Mouse (Mus musculus) spleen, adult 2 months (tissue): ENCODE measurements around the gene Irf3. TPM values are rescaled to one million over a fixed set of nuclear protein-coding genes. Genes with fewer than 3 reads are reported as not detected.
"Not testable (repeated sequence)": the region's sequence is repeated elsewhere in the genome, so short reads cannot be mapped to it uniquely, and the experiment has no call there.

Experiments
- DNase-seq, 2 experiments: peaks; one replicate each; pipeline versions ENCODE4 v3.0.0 to v3.0.0-alpha.2; 2012 to 2021; ENCODE audit warnings: low spot score in 2 of 2, low read depth in 1 of 2
- H3K27ac ChIP-seq: fragments of 200-500 bp; 2 replicates; pipeline ENCODE4 v1.5.1; 2012; ENCODE audit warnings: low read length, inconsistent platforms; ENCODE audit not compliant: insufficient read depth
- H3K27me3 ChIP-seq: fragments of 200-500 bp; 2 replicates; pipeline ENCODE4 v1.6.1; 2012; ENCODE audit warnings: mild to moderate bottlenecking, moderate library complexity, low read length, inconsistent platforms; ENCODE audit not compliant: control insufficient read depth, insufficient read depth
- H3K36me3 ChIP-seq: fragments of 200-500 bp; 2 replicates; pipeline ENCODE4 v1.6.1; 2012; ENCODE audit warnings: mild to moderate bottlenecking, low read length, inconsistent platforms; ENCODE audit not compliant: control insufficient read depth, insufficient read depth
- H3K4me1 ChIP-seq: fragments of 200-500 bp; 2 replicates; pipeline ENCODE4 v1.6.1; 2011; ENCODE audit warnings: inconsistent platforms; ENCODE audit not compliant: control insufficient read depth, insufficient read depth, insufficient read length
- H3K4me3 ChIP-seq: fragments of 200-500 bp; 2 replicates; pipeline ENCODE4 v1.5.1; 2011; ENCODE audit warnings: mild to moderate bottlenecking, inconsistent platforms; ENCODE audit not compliant: insufficient read depth, insufficient read length; ENCODE audit errors: extremely low read depth
- CTCF ChIP-seq: fragments of 200-500 bp; IDR thresholded peaks from 2 replicates; pipeline ENCODE4 v1.5.1; 2011; ENCODE audit warnings: mild to moderate bottlenecking, inconsistent platforms; ENCODE audit not compliant: insufficient read depth, insufficient read length, insufficient replicate concordance; ENCODE audit errors: extremely low read depth
- POLR2A ChIP-seq: fragments of 200-500 bp; IDR thresholded peaks from 2 replicates; pipeline ENCODE4 v1.6.1; 2011; ENCODE audit warnings: low read depth, low read length, inconsistent platforms
- WGBS: fragments of 180-500 bp; shearing (Covaris S2); methylation state at CpG from one replicate; pipeline ENCODE4 v1.1.7; 2018; 5-methylcytosine and 5-hydroxymethylcytosine counted together
- polyA plus RNA-seq: library from polyadenylated mRNA; depleted of rRNA; stranded (reverse); fragments of >200 nt; gene quantifications from 2 replicates; pipeline ENCODE4 v1.2.3, GENCODE M21; 2012

The Irf3 gene
- polyA plus RNA-seq, 1 experiment, result 134 TPM

GRCm38 (mm10) chr7:45020225-45020624 is 22.8 kb downstream of the Irf3 start:
- Histone ChIP-seq H3K27ac (no peak overlapping the region), H3K27me3 (no peaks in the 10 kb centered on the region), H3K4me1 (peaks cover 13% of the 10 kb centered on the region; the same call in 1 of the 2 replicates), H3K4me3 (no peak overlapping the region), H3K36me3 (no peaks in the 10 kb centered on the region; the same call in 1 of the 2 replicates)
- WGBS, result 92% methylated on average over 9 of the region's 9 CpGs
- DNase-seq, result no peak
- TF ChIP-seq POLR2A (no peak), CTCF (no peak)

DNA sequence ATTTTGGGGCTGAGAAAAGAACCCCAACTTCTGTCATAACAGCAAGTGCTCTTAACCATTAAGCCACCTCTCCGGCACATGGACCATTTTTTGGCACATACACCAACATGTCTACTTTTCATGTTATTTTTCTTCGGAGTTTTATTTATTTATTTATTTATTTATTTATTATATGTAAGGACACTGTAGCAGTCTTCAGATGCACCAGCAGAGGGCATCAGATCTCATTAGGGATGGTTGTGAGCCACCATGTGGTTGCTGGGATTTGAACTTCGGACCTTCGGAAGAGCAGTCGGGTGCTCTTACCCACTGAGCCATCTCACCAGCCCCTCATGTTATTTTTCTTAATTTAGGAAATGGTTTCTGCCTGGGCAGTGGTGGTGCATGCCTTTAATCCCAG is 26.3 kb downstream of the Irf3 start:
- H3K4me3 ChIP-seq, H3K27ac ChIP-seq, H3K27me3 ChIP-seq, H3K4me1 ChIP-seq, DNase-seq: not testable (repeated sequence)
- 64% methylated on average over 5 of the region's 5 CpGs for WGBS
- H3K36me3 ChIP-seq, result peaks cover 11% of the 10 kb centered on the region

- TF ChIP-seq CTCF (no peak), POLR2A (no peak)
- 77% methylated on average over 15 of the region's 15 CpGs for WGBS
- H3K36me3 ChIP-seq, result peaks cover 14% of the 10 kb centered on the region
- no peak for DNase-seq
- no peaks in the 10 kb centered on the region for H3K4me1 ChIP-seq
- H3K27ac ChIP-seq, result no peak overlapping the region
- H3K27me3 ChIP-seq, result no peaks in the 10 kb centered on the region
- H3K4me3 ChIP-seq, result no peak overlapping the region
Measured at GRCm38 (mm10) chr7:45024281-45025248, 27.1 kb downstream of the Irf3 start.

DNA sequence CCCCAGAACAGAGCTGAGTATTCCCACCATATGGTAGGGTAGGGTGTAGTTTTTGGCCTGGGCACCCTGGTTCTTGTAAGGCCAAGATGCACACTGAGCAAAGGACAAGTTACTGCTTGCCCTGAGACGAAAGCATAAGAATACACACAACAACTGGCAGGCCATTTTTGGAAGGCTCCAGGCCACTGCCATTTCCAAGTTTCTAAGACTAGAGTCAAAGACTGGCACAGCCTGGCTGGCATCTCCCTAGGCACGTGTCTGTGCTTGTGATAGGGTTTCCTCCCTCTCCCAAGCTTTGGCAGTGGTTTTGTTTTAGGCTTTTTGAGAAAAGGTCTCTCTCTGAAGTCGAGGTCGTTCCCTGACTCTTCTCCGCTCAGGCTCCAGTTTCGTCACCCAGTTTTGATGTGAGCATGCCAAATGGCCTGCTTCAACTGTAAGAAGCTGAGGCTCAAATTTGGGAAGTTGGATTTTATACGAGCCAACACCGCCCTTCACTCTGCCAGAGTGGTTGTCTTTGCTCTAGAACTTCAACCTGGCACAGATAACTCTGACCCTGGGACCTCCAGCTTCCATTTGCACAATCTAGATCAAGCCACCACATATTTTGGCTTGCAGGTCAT is 28.3 kb downstream of the Irf3 start:
- H3K27ac ChIP-seq, result no peak overlapping the region
- no peak for DNase-seq
- WGBS, result 70% methylated on average over 8 of the region's 8 CpGs
- H3K4me3 ChIP-seq, result no peak overlapping the region
- no peaks in the 10 kb centered on the region for H3K4me1 ChIP-seq
- no peaks in the 10 kb centered on the region for H3K27me3 ChIP-seq
- TF ChIP-seq CTCF (no peak), POLR2A (no peak)
- peaks cover 22% of the 10 kb centered on the region for H3K36me3 ChIP-seq

- no peak for DNase-seq
- H3K27ac ChIP-seq, result no peak overlapping the region
- WGBS, result 88% methylated on average over 2 of the region's 2 CpGs
- no peaks in the 10 kb centered on the region for H3K4me1 ChIP-seq
- peaks cover 27% of the 10 kb centered on the region for H3K36me3 ChIP-seq
- no peak overlapping the region for H3K4me3 ChIP-seq
- no peak for TF ChIP-seq POLR2A
- TF ChIP-seq CTCF, result no peak
- H3K27me3 ChIP-seq, result no peaks in the 10 kb centered on the region
Measured at GRCm38 (mm10) chr7:45026256-45026655, 28.8 kb downstream of the Irf3 start.

DNA sequence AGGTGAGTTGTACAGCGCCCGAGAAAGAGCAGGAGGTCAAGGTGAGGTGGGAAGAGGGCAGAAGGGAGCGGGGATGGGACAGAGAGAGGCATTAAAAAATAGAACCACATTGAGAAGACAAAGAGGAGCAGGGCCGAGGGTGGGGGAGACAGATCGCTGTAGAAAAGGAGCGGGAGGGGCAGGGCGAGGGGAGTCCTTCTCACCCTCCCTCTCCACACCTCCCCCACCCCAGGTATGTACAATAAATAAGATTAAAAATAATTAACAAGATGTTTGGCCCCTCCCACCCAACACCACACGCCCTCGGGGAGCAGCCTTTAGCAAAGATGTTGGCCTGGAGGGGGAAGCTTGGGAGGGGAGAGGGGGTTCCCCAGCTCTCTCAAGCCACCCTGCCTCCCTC is 30.3 kb downstream of the Irf3 start:
- Histone ChIP-seq H3K4me3 (no peak overlapping the region), H3K27me3 (no peaks in the 10 kb centered on the region), H3K4me1 (no peaks in the 10 kb centered on the region), H3K27ac (no peak overlapping the region), H3K36me3 (peaks cover 33% of the 10 kb centered on the region)
- 96% methylated on average over 9 of the region's 9 CpGs for WGBS
- TF ChIP-seq CTCF, result no peak
- no peak for TF ChIP-seq POLR2A
- no peak for DNase-seq

- Histone ChIP-seq H3K27me3 (no peaks in the 10 kb centered on the region), H3K4me3 (no peak overlapping the region), H3K4me1 (no peaks in the 10 kb centered on the region), H3K27ac (no peak overlapping the region), H3K36me3 (peaks cover 36% of the 10 kb centered on the region)
- no peak for DNase-seq
- TF ChIP-seq CTCF, result no peak
- TF ChIP-seq POLR2A, result no peak
- 95% methylated on average over 11 of the region's 11 CpGs for WGBS
Measured at GRCm38 (mm10) chr7:45028351-45028750, 30.9 kb downstream of the Irf3 start.
